Mouse (Mus musculus): ENCODE data around the gene Lhfp. TPM values are rescaled to one million over a fixed set of nuclear protein-coding genes. Genes with fewer than 3 reads are reported as not detected.
"Not testable (repeated sequence)": the region's sequence is repeated elsewhere in the genome, so short reads cannot be mapped to it uniquely, and the experiment has no call there.

Lhfp gene
- total RNA-seq, 2 experiments from 2014 or later: not detected

GRCm38 (mm10) chr3:53086481-53087155, 45.3 kb downstream of the Lhfp start:
- no peak for ATAC-seq (replicated peaks; ENCODE audit: poor library complexity, severe bottlenecking)

GRCm38 (mm10) chr3:53087156-53087805, 46.0 kb downstream of the Lhfp start:
- ATAC-seq (replicated peaks; ENCODE audit: poor library complexity, severe bottlenecking): no peak

GRCm38 (mm10) chr3:53089921-53090320, 48.6 kb downstream of the Lhfp start:
- no peak for ATAC-seq (replicated peaks; ENCODE audit: poor library complexity, severe bottlenecking)

GRCm38 (mm10) chr3:53100210-53100609, 58.9 kb downstream of the Lhfp start:
- ATAC-seq (replicated peaks; ENCODE audit: poor library complexity, severe bottlenecking): no peak

GRCm38 (mm10) chr3:53100803-53101202, 59.5 kb downstream of the Lhfp start:
- ATAC-seq (replicated peaks; ENCODE audit: poor library complexity, severe bottlenecking): no peak

- ATAC-seq (replicated peaks; ENCODE audit: poor library complexity, severe bottlenecking): no peak
These were observed 60.4 kb downstream of the Lhfp start for GRCm38 (mm10) chr3:53101711-53102110.

- ATAC-seq (replicated peaks; ENCODE audit: poor library complexity, severe bottlenecking): no peak
These were observed 60.9 kb downstream of the Lhfp start for GRCm38 (mm10) chr3:53102131-53102756.

- ATAC-seq (replicated peaks; ENCODE audit: poor library complexity, severe bottlenecking): no peak
These were observed 61.4 kb downstream of the Lhfp start for GRCm38 (mm10) chr3:53102757-53103153.

- no peak for ATAC-seq (replicated peaks; ENCODE audit: poor library complexity, severe bottlenecking)
These were observed 67.5 kb downstream of the Lhfp start for GRCm38 (mm10) chr3:53108594-53109373.

- no peak for ATAC-seq (replicated peaks; ENCODE audit: poor library complexity, severe bottlenecking)
These were observed 68.6 kb downstream of the Lhfp start for GRCm38 (mm10) chr3:53109879-53110278.

- ATAC-seq (replicated peaks; ENCODE audit: poor library complexity, severe bottlenecking): no peak
These were observed 70.7 kb downstream of the Lhfp start for GRCm38 (mm10) chr3:53112048-53112447.

- not testable (repeated sequence) for ATAC-seq (replicated peaks; ENCODE audit: poor library complexity, severe bottlenecking)
These were observed 77.4 kb downstream of the Lhfp start for GRCm38 (mm10) chr3:53118755-53119154.

- ATAC-seq (replicated peaks; ENCODE audit: poor library complexity, severe bottlenecking): no peak
These were observed 78.7 kb downstream of the Lhfp start for GRCm38 (mm10) chr3:53119978-53120377.

GRCm38 (mm10) chr3:53125495-53125894, 84.2 kb downstream of the Lhfp start:
- ATAC-seq (replicated peaks; ENCODE audit: poor library complexity, severe bottlenecking): no peak

GRCm38 (mm10) chr3:53138785-53139184, 97.5 kb downstream of the Lhfp start:
- no peak for ATAC-seq (replicated peaks; ENCODE audit: poor library complexity, severe bottlenecking)

GRCm38 (mm10) chr3:53139205-53139604, 97.9 kb downstream of the Lhfp start:
- ATAC-seq (replicated peaks; ENCODE audit: poor library complexity, severe bottlenecking): no peak

GRCm38 (mm10) chr3:53139642-53140041, 98.3 kb downstream of the Lhfp start:
- no peak for ATAC-seq (replicated peaks; ENCODE audit: poor library complexity, severe bottlenecking)

- ATAC-seq (replicated peaks; ENCODE audit: poor library complexity, severe bottlenecking): no peak
These were observed 101.2 kb downstream of the Lhfp start for GRCm38 (mm10) chr3:53142528-53142927.

GRCm38 (mm10) chr3:53145526-53145925, 104.2 kb downstream of the Lhfp start:
- no peak for ATAC-seq (replicated peaks; ENCODE audit: poor library complexity, severe bottlenecking)

GRCm38 (mm10) chr3:53145946-53146345, 104.6 kb downstream of the Lhfp start:
- no peak for ATAC-seq (replicated peaks; ENCODE audit: poor library complexity, severe bottlenecking)

- no peak for ATAC-seq (replicated peaks; ENCODE audit: poor library complexity, severe bottlenecking)
These were observed 105.7 kb downstream of the Lhfp start for GRCm38 (mm10) chr3:53147001-53147400.
